Mouse (Mus musculus): ENCODE results near the gene Dmd. TPM values are rescaled to one million over a fixed set of nuclear protein-coding genes. Genes with fewer than 3 reads are reported as not detected.

Dmd gene
- total RNA-seq, 2 experiments from 2014 or later: 78.9 to 96.8 TPM

- no peak for DNase-seq (ENCODE audit: low spot score)
These were observed 1383.5 kb downstream of the Dmd start for GRCm38 (mm10) chrX:84332177-84332576.

DNA sequence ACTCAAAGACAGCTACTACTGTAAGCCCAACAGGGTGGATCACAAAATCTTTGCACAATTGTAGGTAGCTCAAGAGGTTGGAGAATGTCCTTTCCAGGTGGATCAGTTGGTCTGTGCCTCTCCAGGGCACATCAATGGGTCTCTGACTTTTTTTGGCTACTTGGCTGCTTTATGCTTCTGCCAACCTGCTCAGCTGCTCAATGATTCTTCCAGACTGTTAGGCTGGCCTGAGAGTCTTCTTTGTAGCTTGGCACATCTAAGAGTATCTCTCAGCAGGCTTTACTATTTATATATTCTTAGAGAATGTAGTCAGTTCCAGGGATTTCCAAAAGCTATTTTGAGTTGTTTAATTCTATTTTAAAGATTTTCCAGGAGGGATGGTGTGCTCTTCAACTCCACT is 1416.3 kb downstream of the Dmd start:
- DNase-seq (ENCODE audit: low spot score): no peak

DNA sequence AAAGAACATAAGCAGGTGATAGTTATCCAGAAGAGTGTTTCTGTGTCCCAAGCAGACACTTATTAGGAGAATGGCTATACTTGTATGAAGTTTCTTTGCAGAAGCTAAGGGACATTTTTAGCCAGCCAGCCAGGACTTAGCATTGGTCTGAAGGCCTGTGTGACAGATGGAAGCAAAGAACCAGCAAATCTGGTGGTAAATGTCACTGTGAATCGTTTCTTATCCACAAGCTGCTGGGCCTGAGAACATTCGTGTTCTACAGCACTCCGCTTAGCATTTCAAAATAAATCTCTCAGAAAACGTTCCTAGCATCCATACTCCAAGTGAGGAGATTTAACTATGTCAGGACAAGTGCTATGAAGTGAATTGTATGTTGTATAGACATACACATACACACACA is 1486.9 kb downstream of the Dmd start:
- no peak for DNase-seq (ENCODE audit: low spot score)

- DNase-seq (ENCODE audit: low spot score): no peak
These were observed 1487.9 kb downstream of the Dmd start for GRCm38 (mm10) chrX:84436556-84436955.

- no peak for DNase-seq (ENCODE audit: low spot score)
These were observed 1494.3 kb downstream of the Dmd start for GRCm38 (mm10) chrX:84442996-84443395.

DNA sequence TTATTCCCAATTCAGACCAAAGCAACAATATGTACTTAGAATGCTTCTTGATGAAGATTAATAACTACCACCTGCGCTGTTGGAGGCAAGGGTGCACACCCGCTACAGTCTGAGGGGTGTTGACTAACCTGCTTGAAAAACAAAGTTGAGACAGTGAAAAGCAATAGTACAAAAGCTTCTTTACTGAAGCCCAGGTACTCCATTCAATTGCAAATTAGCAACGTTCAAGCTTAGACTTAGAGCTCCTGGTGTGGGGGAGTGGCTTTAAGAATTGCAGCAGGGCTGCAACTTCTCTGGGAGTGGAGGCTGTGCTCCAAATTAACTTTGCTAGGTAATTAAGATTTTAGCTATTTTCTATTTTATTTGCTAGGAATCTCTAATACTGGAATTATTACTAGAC is 1495.3 kb downstream of the Dmd start:
- no peak for DNase-seq (ENCODE audit: low spot score)

DNA sequence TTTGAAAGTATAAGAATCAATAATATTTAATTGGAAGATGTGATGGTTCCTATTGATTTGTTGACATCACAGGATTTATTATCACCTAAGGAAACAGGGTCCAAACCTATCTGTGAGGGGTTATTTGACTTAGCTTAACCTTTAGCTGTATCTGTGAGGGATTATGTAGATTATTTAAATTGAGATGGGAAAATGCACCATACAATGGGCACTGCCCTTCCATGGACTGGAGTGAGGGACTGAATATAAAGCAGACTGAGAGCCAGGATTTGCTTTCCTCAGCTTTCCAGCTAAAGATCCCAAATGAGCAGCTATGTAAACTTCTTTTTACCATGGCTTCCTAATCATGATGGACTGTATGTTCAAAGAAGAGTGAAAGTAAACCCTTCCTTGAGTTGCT is 1496.0 kb downstream of the Dmd start:
- no peak for DNase-seq (ENCODE audit: low spot score)

- DNase-seq (ENCODE audit: low spot score): peak; percentile 1
These were observed 1505.8 kb downstream of the Dmd start for GRCm38 (mm10) chrX:84454473-84454872.

GRCm38 (mm10) chrX:84514650-84515366 is 1566.1 kb downstream of the Dmd start:
- no peak for DNase-seq (ENCODE audit: low spot score)

GRCm38 (mm10) chrX:84551995-84552394 is 1603.3 kb downstream of the Dmd start:
- no peak for DNase-seq (ENCODE audit: low spot score)

GRCm38 (mm10) chrX:84553441-84553840 is 1604.8 kb downstream of the Dmd start:
- DNase-seq (ENCODE audit: low spot score): no peak

- DNase-seq (ENCODE audit: low spot score): no peak
These were observed 1649.8 kb downstream of the Dmd start for GRCm38 (mm10) chrX:84598476-84598875.

DNA sequence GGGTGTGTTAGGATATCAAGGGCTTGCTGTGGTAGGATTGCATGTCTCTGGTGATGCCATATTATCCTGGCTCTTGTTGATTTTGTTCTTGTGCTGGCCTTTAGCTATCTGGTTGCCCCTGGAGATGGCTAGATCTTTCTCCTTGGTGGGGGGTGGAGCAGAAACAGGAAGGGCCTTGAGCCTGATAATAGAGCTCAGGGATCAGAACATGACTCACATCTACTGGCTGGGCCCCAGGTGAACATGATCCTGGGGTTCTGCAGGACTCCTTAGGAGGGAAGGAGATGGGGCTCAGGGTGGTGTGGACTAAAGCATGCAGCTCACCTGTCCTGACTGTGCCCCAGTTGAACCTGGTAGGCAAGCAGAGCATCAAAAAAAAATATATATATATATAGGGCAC is 1691.8 kb downstream of the Dmd start:
- DNase-seq (ENCODE audit: low spot score): no peak

DNA sequence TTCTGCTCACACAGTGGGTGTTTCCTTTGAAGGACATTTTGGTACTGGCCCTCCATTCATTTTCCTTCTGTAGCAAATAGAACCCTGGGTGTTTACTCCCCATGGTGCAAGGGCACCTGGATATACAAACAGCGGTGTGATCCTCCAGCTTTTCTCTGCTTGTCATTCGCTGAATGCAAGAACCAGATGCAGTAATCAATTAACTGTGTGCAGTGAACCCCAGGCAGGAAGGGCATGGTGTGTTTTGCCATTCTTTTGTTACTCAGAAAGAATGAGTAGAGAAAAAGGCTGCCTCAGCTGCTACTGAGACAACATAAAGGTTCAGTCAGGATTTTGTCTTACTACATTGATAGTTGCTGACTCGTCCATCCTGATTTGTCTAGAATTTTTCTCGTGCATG is 1799.0 kb downstream of the Dmd start:
- no peak for DNase-seq (ENCODE audit: low spot score)

DNA sequence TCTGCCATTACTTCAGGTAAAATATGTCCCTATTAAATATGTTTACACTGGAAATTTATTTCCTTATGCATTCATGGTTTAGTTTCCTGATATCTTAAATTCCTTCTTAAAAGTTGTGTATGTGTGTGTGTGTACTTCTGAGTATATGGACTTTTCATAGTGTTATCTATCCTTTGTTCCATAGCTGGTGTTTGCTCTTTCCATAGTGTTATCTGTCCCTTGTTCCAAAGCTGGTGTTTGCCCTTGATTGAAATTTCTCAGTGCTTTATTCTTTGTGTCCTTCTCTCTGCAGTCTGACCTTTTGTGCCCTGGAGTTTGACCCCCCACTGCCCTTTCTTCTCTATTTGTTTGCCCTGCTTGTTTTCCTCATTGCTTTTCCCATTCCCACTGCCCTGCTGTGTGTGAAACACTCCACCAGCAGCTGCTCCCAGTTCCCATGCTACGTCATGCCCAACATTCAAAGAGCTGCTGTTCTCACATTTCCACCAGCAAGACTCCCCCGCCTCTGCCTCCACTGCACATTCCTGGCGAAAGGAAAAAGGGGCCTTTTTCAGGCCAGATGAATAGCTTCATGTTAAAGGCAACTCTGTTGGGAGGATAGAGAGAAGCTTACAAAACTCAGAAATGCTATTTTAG is 1911.5 kb downstream of the Dmd start:
- DNase-seq (ENCODE audit: low spot score): peak; percentile 0

- DNase-seq (ENCODE audit: low spot score): no peak
These were observed 1924.4 kb downstream of the Dmd start for GRCm38 (mm10) chrX:84873090-84873489.

GRCm38 (mm10) chrX:84878125-84878524 is 1929.5 kb downstream of the Dmd start:
- DNase-seq (ENCODE audit: low spot score): no peak

DNA sequence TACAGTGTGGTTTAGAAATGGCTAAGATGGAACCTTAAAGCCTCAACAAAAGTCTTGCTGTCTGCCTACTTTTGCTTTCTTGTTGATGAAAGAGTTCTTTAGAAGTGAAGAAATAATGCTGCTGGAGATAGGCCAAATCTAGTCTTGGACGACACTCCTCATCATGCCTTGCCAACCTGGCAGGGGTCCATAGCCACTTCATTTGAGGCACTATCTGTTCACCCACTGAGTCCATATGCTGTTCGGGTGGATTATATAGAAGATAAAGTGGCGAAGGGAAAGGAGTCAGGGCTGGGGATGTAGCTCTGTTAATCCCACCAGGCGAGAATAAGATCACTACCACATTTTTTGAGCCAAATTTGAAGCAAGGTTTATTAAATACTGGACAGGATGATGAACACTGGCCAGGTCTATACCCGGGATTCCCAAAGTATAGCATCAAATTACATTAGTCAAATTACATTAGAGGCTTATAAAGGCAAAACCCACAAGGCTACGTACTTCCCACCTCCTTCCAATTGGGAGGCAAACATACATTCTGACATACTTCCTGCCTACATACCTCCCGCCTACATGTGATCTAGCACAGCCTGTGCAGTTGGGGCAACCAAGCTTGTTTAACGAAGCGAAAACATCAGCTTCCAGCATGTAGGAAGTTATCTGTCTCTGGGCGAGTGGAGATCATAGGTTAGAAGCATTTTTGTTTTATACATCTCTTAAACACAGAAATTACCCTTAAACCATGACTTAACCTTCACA is 1984.2 kb downstream of the Dmd start:
- no peak for DNase-seq (ENCODE audit: low spot score)

GRCm38 (mm10) chrX:84960557-84960956 is 2011.9 kb downstream of the Dmd start:
- DNase-seq (ENCODE audit: low spot score): no peak

GRCm38 (mm10) chrX:84960972-84961371 is 2012.3 kb downstream of the Dmd start:
- no peak for DNase-seq (ENCODE audit: low spot score)

DNA sequence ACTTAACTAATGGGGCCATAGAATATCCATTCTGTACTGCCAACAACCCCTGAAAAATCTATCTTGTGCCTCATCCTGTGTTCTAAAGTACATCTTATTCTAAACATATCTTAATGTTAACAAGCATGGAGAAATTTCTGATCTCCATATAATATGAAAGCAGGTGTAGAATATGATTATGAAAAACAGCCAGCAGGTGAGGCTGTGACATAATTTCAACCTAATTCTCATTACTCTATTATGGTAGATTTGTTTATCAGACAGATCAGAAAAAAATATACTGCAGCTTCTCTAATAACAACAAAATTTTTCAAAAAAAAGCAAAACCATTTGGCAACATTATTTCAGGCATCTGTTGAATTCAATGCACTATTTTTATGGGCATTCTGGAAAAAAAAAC is 2059.6 kb downstream of the Dmd start:
- no peak for DNase-seq (ENCODE audit: low spot score)

GRCm38 (mm10) chrX:85041466-85042058 is 2092.9 kb downstream of the Dmd start:
- DNase-seq (ENCODE audit: low spot score): no peak

Data from gastrocnemius, adult 18-20 months (tissue).